Mouse (Mus musculus) frontal cortex, postnatal 36 days (tissue): Measurements from ENCODE around the gene Pcyox1.

Experiments
- DNase-seq, 2 experiments: peaks; one replicate each; pipeline ENCODE4 v3.0.0; 2022; ENCODE audit warnings: low spot score in 2 of 2

The Pcyox1 gene

DNA sequence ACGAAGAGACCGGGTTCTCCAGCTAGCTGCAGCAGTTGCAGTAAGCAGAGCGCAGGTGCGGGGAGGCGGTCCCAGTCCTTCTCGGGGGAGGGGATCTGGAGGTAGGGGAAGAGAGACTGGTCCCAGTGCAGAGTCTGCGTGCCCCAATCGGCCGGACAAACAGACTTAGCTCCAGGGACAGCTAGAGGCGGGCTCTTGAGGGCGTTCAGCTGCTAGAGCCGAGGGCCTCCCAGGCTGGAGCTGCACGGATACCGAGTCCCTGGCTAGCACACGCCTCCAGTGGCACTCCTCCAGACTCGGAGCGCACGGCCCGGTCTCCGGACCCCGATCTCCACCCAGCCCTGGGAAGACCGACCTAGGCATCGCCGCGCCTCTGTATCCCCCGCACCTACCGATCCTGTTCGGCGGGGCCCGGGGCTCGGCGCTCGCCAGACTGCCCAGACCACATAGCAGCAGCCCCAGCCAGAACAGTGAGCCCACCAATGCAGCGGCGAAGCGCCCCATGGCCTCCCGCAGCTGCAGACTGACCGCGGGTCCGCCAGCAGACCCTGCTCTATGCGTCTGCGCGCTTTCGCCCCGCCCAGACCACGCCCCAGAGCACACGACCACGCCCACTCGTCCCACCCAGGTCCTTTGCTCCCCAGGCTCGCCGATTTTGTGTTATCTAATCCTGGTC is at the start of gene Pcyox1:
Pcyox1 (minus strand) TSS at position 574 of the 676 bp plus-strand sequence.
- DNase-seq, result peak; percentile 86

DNA sequence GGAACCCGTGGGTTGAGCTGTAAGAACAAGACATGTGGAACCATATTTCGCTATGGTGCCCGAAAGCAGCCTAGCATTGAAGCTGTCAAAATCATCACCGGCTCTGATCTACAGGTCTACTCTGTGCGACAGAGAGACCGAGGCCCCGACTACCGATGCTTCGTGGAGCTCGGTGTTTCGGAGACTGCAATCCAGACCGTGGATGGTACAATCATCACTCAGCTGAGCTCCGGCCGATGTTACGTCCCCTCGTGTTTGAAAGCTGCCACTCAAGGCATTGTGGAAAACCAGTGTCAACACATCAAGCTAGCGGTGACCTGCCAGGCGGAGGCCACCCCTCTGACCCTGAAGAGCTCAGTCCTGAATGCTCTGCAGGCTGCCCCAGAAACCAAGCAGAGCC is 48.6 kb upstream of the Pcyox1 start:
- DNase-seq, result no peak

DNA sequence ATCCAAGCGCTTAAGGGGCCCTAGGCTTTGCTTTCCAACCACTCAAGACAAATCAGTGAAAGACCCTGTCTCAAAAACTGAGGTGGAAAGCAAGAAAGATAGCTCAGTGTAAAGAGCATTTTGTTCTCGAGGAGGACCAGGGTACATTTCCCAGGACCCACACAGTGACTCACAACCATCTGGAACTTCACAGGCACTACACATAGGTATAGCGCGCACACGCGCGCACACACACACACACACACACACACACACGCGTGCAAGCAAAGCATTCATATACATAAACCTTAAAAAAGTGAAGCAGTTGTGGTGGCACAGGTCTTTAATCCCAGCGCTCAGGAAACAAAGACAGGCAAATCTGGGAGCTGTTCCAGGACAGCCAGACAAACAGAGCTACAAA is 44.6 kb upstream of the Pcyox1 start:
- no peak for DNase-seq

DNA sequence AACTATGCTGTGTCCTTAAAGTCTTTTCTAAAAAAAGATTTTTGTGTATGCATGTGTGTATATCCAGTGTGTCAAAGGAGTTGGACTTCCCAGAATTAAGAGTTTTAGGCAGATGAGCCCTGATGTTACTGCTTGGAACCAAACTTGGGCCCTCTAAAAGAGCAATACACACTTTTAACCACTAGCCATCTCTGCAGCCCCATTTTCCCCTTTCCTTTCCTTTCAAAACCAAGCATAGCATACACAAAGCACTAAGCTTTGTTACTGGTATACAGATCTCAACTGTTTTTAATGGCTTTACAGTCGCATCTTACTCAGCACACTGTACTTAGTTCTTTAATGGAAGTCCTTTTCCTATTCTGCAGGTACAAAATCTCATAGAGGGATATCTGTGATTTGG is 42.6 kb upstream of the Pcyox1 start:
- DNase-seq, result no peak

DNA sequence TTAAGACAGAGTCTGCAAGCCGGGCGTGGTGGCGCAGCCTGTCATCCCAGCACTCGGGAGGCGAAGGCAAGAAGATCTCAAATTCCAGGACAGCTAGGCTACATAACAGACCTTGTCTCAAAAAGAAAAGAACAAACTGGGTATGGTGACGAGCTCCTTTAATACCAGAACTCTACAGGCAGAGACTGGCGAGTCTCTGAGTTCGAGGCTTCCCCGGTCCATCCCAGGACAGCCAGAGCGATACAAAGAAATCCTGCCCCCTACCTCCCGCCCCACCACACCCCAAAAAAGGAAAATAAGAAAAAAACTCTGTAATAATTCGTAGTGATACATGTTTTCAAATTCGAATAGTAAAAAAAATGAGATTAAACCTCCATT is 42.2 kb upstream of the Pcyox1 start:
- no peak for DNase-seq

DNA sequence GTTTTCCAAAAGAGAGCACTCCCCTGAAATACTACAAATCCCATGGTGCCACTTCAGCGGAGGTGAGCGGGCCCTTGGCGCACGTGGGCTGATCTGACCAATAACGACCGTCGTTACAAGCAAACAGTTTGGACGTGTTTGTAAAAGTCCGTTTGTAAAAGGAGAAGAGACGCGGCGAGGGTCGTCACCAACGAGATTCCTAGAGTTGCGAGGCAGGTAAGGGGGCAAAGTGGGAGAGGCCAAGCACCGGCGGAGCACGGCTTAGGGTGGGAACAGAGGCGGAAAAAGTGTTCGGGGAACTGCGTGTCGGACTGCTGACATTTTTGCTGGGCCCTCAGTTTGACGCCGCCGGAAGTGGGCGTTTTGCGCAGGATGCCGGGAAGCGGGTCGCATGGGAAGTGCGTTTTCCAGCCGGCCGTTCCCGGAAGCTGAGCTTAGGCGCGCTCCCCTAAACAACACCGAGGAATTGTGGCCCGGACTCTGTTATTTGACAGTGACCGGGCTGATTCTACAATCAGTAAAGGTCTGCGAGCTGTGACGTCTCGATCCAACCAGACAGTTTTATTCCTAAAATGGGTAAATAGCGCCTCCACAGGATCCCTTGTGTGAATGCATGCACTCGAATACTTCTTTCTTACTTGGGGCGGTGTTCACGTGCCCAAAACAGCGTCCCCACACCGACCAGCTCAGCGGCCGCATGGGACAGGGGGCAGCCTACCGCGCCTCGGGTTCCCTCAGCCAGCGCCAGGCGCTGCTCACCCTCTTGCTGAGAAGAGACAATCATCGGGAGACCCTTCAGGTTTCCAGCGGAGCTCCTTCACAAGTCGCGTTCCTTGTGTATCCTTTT is 41.5 kb upstream of the Pcyox1 start, which contains the start of gene C87436:
C87436 (plus strand) TSS at position 103 of the 847 bp plus-strand sequence.
- DNase-seq, result peak; percentile 98

DNA sequence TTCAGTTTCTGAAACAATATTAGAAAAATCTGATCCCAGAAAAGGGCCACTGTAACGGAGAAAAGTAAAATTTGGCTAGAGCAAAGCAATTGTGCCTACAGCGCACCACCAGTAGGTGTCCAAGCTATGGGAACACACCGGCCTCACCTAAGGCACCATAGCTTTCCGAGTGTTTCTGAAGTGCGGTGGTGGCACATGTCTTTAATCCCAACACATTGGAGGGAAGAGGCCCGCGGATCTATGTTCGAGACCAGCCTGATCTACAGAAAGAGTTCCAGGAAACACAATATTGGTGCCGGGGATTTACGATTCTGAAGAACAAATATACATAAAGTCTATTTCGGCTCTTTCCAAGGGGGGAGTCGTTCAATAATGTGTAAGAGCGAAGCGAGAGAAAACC is 40.8 kb upstream of the Pcyox1 start:
- DNase-seq, result no peak

DNA sequence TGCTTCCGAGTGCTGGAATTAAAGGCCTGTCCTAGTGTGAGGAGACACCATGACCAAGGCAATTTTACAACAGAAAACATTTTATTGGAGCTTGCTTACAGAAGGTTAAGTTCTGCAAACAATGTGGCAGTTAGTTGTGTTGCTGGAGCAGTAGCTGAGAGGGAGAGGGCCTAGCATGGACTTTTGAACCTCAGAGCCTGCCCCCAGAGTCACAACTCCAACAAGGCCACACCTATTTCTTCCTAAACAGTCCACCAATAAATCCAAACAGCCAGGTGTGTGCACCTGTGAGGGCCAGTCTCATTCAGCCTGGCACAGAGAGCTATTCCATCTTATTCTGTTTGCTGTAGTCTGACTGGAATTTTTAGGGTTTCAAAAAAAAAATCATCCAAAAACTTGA is 36.7 kb upstream of the Pcyox1 start:
- DNase-seq, result no peak

DNA sequence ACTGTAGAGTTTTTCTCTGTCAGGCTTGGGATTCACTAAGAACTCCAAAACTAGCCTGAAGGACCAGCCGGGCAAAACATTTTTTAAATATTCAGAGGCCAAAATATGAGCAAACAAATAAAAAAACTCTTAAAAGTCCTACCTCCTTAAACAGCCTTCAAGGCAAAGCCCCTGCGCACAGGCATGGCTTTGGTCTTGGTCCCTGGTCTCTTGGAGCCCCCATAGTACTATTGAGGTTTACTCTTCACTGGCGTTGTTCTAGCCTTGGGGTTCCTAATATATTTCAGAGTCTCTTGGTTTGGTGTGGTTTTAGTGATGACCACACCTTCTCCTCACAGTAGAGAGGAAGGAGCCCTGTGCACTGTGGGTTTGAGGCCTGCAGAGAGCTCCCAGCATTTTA is 34.6 kb upstream of the Pcyox1 start:
- no peak for DNase-seq

DNA sequence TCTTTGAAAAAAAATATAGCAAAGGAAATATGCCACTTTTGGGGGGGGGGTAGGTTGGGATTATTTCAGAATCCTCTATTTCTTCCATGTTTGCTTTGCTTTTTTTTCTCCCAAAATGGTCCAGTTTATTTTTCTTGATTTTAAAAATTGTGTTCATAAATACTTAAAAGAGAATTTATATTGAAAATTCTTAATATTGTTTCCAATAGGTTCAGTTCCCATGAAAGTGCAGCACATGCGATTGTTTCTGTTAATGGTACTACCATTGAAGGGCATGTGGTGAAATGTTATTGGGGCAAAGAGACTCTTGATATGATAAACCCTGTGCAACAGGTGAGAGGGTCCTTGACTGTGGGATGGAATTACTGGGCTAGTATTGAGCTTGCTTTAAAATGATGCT is 29.4 kb upstream of the Pcyox1 start, which contains the start of gene Gm44790:
Gm44790 (plus strand) TSS at position 301 of the 400 bp plus-strand sequence.
- DNase-seq, result no peak

DNA sequence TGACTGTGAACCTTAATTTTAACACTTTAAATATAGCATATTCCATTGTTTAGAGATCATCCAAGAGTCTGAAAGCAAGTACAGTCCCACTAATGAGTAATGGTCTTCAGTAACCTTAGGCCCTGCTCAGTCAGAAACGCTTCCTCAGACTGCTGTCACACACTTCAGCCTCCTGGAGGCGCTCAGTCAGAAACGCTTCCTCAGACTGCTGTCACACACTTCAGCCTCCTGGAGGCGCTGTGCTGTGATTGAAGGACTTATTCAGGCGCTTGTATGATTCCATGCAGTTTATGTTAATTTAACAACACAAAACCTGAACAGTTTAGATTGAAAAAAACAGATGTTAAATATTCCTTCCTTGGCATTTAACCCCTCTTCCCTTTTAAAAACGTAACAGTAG is 23.5 kb upstream of the Pcyox1 start:
- no peak for DNase-seq

DNA sequence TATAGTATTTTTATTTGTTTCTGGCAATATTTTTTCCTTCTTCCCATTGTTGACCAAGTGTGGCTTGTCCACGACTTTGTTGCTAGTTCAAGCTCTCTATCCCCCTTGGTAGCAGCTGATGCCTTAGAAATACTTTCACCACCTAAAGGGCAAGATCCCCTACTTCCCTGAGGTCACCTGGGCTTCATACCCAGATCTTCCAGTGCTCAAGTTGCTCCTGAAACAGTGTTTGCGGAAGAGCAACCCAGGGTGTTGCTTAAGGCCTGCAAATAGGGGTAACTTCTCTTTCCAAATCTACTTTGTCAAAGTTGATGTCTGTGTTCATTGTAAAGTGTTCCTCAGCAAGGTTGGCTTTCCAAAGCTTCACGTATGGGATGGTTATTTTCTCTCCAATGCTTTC is 22.3 kb upstream of the Pcyox1 start:
- no peak for DNase-seq

DNA sequence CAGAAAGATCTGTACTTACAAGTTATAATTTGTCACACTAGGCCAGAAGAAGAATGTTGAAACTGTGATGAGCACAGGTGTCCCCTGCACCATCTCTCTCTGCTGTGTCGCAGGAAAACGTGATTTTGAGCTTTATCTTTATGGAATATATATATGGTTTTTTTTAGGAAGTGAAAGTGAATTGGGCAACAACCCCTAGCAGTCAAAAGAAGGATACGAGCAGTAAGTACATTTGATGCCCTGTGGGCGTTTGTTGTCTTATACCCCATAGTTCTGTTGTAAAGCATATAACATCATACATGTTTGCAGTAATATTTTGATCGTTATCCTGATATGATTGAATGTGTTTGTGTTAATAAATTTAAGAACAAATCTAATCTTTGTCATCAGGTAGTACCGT is 21.8 kb upstream of the Pcyox1 start:
- DNase-seq, result no peak

DNA sequence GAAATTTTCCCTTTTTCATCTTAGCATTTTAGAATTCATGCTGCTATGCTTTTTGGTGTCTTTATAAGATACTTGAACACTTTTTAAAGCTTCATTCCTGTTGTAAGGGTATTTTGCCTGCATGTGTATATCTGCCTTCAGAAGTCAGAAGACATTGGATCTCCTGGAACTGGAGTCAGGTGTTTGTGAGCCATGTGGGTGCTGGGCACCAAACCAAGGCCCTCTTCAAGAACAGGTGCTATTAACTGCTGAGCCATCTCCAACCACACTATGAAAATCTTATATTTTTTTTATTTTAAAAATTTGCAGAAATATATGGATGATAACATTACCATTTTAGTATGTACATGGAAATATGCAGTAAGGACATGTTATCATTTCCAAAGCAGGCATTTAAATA is 9.4 kb upstream of the Pcyox1 start:
- no peak for DNase-seq

DNA sequence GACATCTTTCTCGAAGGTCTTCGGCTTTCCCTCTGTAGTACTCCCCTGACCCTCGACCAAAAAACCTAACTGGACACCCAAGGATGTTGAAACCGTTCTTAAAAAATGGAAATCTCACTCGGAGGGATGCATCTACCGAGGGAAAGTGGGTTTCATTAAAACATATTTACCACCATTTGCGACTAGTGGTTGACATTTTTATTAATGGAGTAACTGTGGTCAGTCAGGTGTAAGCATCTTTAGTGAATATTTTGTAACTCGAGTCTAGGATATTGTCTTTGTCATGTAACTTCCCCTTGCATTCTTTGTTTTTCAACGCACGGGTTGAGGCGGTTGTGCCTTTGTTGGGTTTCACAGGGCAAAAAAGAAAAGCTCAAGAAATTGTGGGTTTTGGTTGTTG is 8.0 kb upstream of the Pcyox1 start:
- DNase-seq, result no peak

DNA sequence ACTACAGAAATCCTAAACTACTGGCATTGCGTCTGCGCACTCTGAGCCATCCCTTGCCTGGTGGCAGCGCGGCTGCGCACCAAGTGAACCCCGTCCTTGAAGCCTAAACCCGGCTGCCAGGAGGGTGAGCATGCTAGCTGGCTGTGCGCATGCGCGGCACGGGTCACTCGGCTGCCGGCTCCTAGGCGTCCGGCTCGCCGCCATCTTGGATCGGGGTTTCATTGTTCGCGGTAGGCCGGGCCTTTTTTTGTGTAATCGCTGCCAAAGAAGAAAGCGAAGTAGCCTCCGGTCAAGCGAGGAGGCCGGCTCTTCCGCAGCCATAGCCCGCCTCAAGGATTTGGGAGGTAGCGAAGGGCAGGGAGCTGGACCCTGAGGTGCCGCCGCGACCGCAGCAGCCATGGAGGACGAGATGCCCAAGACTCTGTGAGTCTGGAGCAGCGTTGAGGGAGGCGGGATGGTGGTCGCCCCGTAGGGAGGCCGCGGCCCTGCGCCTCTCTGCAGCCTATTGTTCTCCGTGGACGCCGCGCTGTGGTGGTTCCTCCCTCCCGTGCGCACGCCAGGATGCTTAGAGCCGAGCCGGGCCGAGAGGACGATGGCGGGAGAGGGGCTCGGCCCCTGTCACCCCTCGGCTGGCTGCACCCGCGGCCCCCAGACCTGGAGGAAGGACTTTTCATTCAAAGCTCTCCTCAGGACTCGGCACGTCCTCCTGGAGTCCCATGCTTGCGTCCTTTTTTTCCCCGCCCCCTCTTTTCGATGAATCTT is 7.3 kb upstream of the Pcyox1 start, which contains the start of gene Tia1:
Tia1 (plus strand) TSS at position 120 of the 762 bp plus-strand sequence.
- peak; percentile 95 to 97 for DNase-seq

DNA sequence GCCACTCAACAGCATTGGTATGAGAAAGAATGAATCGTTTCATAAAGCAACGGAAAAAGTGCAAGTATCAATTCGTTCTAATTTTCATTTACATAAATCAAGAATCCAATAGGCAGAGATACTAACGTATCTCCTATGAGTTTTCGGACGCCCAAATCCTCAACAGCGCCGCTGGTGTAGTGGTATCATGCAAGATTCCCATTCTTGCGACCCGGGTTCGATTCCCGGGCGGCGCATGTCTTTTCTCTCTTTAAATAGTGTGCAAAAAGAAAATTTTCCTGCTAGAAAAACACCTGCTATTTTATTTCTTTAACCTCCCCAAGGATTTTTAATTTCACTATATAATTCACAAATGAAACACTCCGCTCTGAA is 6.8 kb upstream of the Pcyox1 start:
- DNase-seq, result peak; percentile 96 to 98

DNA sequence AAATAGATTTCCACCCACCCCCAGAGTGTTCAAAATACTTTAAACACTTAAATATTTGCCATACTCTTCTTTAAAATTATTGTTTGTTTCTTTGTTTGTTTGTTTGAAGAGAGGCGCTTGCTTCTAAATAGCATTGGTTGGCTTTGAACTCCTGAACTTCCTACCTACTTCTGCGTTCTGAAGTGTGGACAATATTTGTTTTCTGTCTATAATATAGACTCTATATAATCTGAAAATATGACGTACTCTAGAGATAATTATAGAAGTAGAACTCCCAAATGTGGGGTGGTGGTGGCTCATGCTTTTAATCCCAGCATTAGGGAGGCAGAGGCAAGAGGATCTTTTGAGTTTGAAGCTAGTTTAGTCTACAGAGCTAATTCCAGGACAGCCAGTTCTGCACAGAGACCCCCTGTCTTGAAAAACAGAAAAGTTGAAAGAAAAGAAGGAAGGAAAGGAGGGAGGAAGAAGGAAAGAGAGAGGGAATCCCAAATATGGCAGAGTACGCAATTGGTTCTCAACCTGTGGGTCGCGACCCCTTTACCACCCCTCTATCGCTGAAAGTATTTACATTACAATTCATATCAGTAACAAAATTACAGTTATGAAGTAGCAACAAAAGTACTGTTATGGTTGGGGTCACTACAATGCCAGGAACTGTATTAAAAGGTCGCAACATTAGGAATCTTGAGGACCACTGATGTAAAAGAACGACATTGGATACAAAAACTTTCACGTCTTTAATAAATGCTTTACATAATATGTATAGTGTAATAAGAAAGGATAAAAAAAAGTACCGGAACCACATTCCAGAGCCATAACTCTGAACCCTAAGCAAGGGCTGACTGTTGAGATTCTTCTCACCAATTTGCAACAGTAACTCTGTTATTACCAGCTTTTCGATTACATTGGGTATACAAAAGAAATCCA is 6.0 kb upstream of the Pcyox1 start:
- no peak for DNase-seq

DNA sequence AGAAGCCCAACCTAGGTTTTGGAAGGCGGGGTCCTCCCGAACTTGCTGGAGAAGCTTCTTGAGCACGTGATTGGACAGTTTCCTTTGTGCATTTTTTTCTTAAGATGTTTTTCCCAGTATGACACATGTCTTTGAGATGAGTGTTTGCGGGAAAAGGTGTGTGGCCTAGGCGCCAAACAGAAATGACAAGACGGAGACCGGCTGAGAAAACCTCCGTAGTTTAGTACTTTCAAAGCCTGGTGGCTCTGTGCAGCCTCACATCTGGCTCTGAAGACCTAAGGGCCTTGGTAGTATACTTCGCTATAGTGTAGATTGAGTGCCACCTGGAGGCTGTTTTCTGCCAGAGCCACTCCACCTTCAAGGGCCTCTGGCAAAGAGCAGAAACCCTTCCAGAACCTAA is 4.0 kb upstream of the Pcyox1 start:
- DNase-seq, result peak; percentile 52 to 65

DNA sequence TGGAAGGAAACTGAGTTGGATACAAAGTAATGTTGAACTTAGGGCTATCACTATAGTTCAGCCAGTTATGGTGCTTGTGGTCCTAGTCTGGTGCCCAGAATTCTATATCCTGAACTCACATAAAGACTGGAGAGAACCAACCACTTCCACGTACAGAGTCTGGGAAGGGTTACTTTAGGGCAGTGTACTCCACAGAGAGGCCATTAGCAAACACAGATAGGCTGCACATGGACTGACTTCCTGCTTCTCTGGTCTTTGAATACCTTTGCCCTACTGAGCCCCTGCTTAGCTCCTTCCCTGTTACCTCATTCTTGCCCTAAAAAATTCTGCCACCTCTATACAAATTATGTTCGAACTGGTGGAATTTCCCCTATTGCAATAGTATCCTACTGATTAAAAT is 3.0 kb upstream of the Pcyox1 start:
- DNase-seq, result no peak

DNA sequence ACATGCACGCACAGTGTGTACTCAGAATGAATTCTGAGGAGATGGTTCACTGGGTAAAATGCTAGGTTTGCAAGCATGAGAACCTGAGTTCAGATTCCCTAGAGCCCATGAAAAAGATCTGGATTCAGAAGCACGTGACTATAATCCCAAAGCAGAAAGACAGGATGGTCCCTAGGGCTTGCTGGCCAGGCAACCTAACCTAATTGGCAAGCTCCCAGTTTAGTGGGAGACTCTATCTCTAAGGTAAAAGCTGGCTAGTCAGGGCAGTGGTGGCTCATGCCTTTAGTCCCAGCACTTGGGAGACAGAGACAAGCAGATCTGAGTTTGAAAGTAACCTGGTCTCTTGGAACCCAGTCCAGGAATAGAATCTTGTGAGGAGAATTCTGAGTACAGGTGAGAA is 2.0 kb upstream of the Pcyox1 start:
- DNase-seq, result no peak
